Mouse (Mus musculus) intestine, embryonic 14.5 days (tissue): Measurements from ENCODE around the gene Kazald1. TPM values are rescaled to one million over a fixed set of nuclear protein-coding genes. Genes with fewer than 3 reads are reported as not detected.

Source experiments
- ATAC-seq: fragments of 200-750 bp; cut with Nextera tagmentation; replicated peaks from 2 replicates; pipeline ENCODE4 v1.8.0; 2017; ENCODE audit warnings: low read depth, moderate number of reproducible peaks, moderate TSS enrichment, moderate library complexity; ENCODE audit not compliant: low FRiP score, low TSS enrichment
- DNase-seq: peaks from one replicate; pipeline ENCODE4 v3.0.0-alpha.2; 2018; ENCODE audit warnings: low spot score
- H3K27ac ChIP-seq: fragments of 300-500 bp; sonication (generic); 2 replicates; pipeline ENCODE4 v1.5.1; 2014; ENCODE audit warnings: low read depth, mild to moderate bottlenecking, control low read depth
- H3K27me3 ChIP-seq: fragments of 300-500 bp; sonication (generic); replicated peaks from 2 replicates; pipeline ENCODE4 v1.6.1; 2014; ENCODE audit warnings: low read length, control low read depth; ENCODE audit not compliant: control insufficient read depth, insufficient read depth
- H3K36me3 ChIP-seq: fragments of 300-500 bp; sonication (generic); 2 replicates; pipeline ENCODE4 v1.6.1; 2014; ENCODE audit warnings: low read length, control low read depth; ENCODE audit not compliant: control insufficient read depth, insufficient read depth
- H3K4me1 ChIP-seq: fragments of 300-500 bp; sonication (generic); replicated peaks from 2 replicates; pipeline ENCODE4 v1.6.1; 2014; ENCODE audit warnings: low read length, control low read depth, mixed read lengths; ENCODE audit not compliant: control insufficient read depth, insufficient read depth
- H3K4me2 ChIP-seq: fragments of 300-500 bp; sonication (generic); 2 replicates; pipeline ENCODE4 v1.6.1; 2014; ENCODE audit warnings: low read length
- H3K4me3 ChIP-seq: fragments of 300-500 bp; sonication (generic); 2 replicates; pipeline ENCODE4 v1.5.1; 2014; ENCODE audit warnings: low read depth, low read length, control low read depth, mixed read lengths
- H3K9ac ChIP-seq: fragments of 300-500 bp; sonication (generic); 2 replicates; pipeline ENCODE4 v1.6.1; 2014; ENCODE audit warnings: mild to moderate bottlenecking, low read length
- H3K9me3 ChIP-seq: fragments of 300-500 bp; sonication (generic); 2 replicates; pipeline ENCODE4 v1.6.1; 2016; ENCODE audit warnings: low read length, control low read depth; ENCODE audit not compliant: control insufficient read depth
- WGBS: fragments of 180-500 bp; shearing (Covaris S2); extraction: QIAGEN DNeasy Blood & Tissue Kit; methylation state at CpG from one replicate; pipeline ENCODE4 v1.1.7; 2014; 5-methylcytosine and 5-hydroxymethylcytosine counted together
- polyA plus RNA-seq: library from polyadenylated mRNA; unstranded; fragments of >200 nt; fragmentation: Nextera tagmentation; extraction: Ambion mirVana; gene quantifications from 2 replicates; pipeline ENCODE4 v1.2.1, GENCODE M21; 2014

Kazald1 gene
- 0.69 and 1.8 TPM in 2 replicates for polyA plus RNA-seq

DNA sequence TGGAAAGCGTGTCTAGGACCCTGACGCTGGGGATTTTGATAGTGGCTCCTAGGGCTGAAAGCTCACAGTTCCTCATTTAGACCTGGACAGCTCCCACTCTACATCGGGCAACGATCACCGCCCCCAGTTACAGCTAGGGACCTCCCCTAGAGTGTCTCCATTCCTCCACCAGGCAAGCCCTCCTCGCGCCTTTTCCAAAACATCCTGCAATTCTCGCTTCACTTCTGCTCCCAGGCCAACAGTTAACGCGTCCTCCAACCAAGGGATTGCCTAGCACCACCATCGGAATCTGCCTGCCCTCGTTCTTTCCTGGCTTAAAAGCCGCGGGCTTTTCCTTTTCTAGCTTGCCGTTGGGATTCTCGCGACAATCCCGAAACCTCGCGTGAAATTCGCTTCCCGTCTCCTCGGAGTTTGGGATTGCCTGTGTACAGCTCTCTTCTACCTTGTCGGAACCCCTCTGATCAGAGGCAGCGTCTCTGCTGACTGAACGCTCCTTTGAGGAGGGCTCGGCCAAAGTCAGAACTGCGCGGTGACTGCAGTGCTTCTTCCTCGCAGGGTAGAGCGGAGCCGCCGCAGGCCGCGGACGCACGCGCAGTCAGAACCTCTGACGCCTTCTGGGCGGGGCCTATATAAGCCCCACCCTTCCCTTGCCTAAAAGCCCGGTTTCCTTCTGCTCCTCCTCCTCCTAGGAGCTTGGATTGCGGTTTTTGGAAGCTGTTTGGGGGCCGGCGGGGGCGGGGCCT is at the start of gene Kazald1:
Kazald1 (plus strand) TSS at position 662 of the 743 bp plus-strand sequence.
- DNase-seq (peak; percentile 98), ATAC-seq (peak; percentile 89)
- H3K9me3 ChIP-seq = no peaks in the 10 kb centered on the region
- peaks cover 51% of the 10 kb centered on the region for H3K27me3 ChIP-seq
- under 1% methylated on average over 45 of the region's 45 CpGs for WGBS
- no peaks in the 10 kb centered on the region for H3K36me3 ChIP-seq
- H3K27ac ChIP-seq = peak within 1 kb of the TSS; percentile 86
- H3K4me3 ChIP-seq = peak within 1 kb of the TSS; percentile 59
- peak within 1 kb of the TSS; percentile 93 for H3K4me2 ChIP-seq
- H3K4me1 ChIP-seq = peaks cover 28% of the 10 kb centered on the region
- H3K9ac ChIP-seq = peak within 1 kb of the TSS; percentile 60

DNA sequence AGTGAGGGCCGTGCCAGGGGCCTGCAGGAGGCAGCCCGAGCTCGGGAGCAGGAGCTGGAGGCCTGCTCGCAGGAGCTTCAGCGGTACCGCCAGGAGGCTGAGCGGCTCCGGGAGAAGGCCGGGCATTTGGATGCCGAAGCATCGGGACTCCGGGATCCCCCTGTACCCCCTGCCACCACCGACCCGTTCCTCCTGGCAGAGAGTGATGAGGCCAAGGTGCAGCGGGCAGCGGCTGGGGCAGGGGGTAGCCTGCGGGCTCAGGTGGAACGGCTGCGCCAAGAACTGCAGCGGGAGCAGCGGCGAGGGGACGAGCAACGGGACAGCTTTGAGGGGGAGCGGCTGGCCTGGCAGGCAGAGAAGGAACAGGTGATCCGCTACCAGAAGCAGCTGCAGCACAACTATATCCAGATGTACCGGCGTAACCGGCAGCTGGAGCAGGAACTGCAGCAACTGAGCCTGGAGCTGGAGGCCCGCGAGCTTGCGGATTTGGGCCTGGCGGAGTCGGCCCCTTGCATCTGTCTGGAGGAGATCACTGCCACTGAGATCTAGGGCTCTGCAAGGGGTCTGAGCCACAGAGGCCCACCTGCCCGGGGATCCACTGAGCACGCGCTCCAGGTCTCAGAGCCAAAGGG is 49.0 kb upstream of the Kazald1 start:
- ATAC-seq (no peak), DNase-seq (no peak)
- Histone ChIP-seq H3K9me3 (no peaks in the 10 kb centered on the region), H3K27ac (no peak overlapping the region), H3K4me3 (no peak overlapping the region), H3K36me3 (peaks cover 72% of the 10 kb centered on the region), H3K4me1 (peaks cover 30% of the 10 kb centered on the region), H3K9ac (no peak overlapping the region), H3K4me2 (no peak overlapping the region), H3K27me3 (no peaks in the 10 kb centered on the region)
- 88% methylated on average over 37 of the region's 37 CpGs for WGBS

DNA sequence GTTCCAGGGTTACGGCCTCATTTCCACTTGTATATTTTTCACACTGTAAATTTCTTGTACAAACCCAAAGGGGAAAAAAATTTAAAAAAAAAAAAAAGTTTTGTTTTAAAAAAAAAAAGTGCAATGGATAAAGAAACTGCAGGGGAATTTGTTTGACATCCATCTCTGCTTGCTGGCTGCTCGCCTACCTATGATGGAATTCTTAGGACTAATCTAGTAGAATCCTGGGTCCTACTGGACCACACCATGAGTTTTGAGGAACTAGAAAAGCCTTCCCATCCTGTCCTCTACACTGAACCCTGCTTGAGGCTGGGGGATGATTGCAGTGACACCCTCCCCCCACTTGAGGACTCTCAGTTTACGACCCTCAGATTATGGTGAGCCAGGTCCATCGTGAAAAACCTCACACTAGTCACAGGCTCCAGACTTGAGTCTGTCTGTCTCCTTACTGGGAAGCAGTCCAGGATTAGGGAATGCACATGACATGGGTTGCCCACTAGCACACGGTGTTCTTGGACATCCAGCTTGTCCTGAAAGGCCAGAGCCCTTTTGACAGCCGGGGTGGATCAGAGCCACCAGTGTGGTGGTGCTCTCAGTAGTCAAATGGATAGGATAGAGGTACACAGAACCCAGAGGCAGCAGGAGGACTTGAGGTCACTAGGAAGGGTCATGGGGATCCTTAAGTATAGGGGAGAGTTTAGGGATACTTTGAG is 47.9 kb upstream of the Kazald1 start:
- peaks cover 27% of the 10 kb centered on the region for H3K4me1 ChIP-seq
- no peak overlapping the region for H3K27ac ChIP-seq
- ATAC-seq (no peak), DNase-seq (no peak)
- H3K36me3 ChIP-seq = peaks cover 62% of the 10 kb centered on the region
- H3K4me2 ChIP-seq = no peak overlapping the region
- H3K27me3 ChIP-seq = no peaks in the 10 kb centered on the region
- H3K9ac ChIP-seq = no peak overlapping the region
- 68% methylated on average over 6 of the region's 6 CpGs for whole genome bisulfite sequencing
- no peaks in the 10 kb centered on the region for H3K9me3 ChIP-seq
- H3K4me3 ChIP-seq = no peak overlapping the region

DNA sequence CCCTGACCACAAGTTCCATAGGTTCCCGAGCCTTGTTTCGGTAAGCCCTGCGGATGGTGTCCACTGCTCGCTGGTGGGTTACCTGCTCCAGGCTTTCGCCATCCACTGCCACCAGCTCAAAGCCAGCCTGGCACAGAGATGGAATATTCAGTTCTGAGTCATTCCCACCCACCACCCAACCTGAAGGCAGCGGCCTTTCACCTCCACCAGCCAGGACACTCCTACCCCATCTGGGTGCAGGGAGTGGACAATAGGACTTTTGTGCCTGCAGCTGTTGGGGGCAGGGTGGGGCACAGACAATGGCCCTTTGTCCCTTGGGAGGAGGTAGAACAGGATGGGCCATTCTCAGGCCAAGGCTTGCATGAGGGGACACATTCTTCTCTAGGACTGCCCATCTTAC is 47.2 kb upstream of the Kazald1 start:
- 85% methylated on average over 6 of the region's 6 CpGs for WGBS
- Histone ChIP-seq H3K9me3 (no peaks in the 10 kb centered on the region), H3K4me3 (no peak overlapping the region), H3K9ac (no peak overlapping the region), H3K27me3 (no peaks in the 10 kb centered on the region), H3K4me2 (no peak overlapping the region), H3K4me1 (peaks cover 31% of the 10 kb centered on the region), H3K27ac (no peak overlapping the region), H3K36me3 (peaks cover 54% of the 10 kb centered on the region)
- ATAC-seq = no peak
- DNase-seq = no peak

DNA sequence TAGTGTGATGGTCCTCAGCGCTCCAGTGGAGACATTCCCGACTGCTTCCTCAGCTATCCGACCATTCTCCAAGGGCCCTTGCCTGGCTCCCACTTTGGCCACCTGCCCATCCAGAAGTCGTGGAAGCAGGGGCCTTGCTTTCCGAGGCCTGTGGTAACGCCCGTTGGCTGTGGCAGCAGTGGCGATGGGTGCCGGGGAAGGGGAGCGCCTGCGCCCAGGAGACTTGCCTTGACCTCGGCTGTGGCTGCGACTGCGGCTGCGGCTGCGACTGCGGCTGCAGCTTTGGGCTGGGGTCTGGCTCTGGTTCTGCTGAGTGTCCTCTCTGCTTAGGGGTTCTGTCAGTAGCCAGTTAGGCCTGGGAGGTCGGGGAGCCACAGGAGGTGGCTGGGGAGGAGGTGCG is 46.3 kb upstream of the Kazald1 start:
- Histone ChIP-seq H3K4me1 (peaks cover 32% of the 10 kb centered on the region), H3K27ac (no peak overlapping the region; the same call in 1 of the 2 replicates), H3K36me3 (peaks cover 49% of the 10 kb centered on the region), H3K9me3 (no peaks in the 10 kb centered on the region), H3K9ac (no peak overlapping the region), H3K4me2 (no peak overlapping the region), H3K27me3 (no peaks in the 10 kb centered on the region), H3K4me3 (no peak overlapping the region)
- no peak for ATAC-seq
- no peak for DNase-seq
- 57% methylated on average over 19 of the region's 19 CpGs for WGBS

DNA sequence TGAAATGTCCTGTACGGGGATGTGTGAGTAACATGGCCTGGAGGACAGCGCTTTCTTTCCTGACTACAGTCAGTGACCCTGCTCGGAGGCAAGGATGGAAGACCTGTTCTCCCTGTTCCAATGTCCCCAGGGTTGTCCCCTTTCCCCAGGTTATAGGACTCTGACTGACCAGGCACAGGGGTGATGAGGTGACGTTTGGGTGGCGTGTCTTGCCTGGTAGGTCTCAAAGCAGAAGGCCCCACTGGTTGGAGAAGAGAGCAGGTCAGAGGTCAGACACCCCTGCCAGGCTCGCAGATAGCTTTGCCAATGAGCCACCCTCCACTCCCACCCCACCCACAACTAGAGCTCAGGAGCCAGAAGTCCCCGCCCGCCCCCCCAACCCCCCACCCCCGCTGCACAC is 45.5 kb upstream of the Kazald1 start:
- no peaks in the 10 kb centered on the region for H3K9me3 ChIP-seq
- peaks cover 43% of the 10 kb centered on the region for H3K36me3 ChIP-seq
- H3K4me3 ChIP-seq = no peak overlapping the region
- 47% methylated on average over 9 of the region's 9 CpGs for WGBS
- no peaks in the 10 kb centered on the region for H3K27me3 ChIP-seq
- H3K9ac ChIP-seq = no peak overlapping the region
- no peak overlapping the region for H3K4me2 ChIP-seq
- peaks cover 32% of the 10 kb centered on the region for H3K4me1 ChIP-seq
- no peak for ATAC-seq
- no peak overlapping the region for H3K27ac ChIP-seq
- DNase-seq = no peak

DNA sequence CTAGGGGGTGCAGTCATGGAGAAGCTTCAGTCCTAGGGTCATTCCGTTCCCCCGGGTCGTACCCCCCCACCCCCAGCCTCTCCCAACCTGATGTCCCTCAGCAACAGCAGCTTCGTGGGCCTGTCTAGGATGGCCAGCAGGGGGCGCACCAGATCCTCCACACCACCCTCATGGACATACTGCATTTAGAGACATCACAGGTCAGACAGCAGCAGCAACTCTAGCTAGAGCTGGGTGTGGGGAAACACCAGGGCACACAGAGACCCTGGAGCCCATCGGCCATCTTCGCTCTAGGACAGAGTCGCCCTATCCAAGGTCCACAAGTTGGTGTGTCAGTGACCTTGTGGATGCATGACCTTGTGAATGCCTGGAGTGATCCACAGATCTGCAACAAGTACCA is 44.9 kb upstream of the Kazald1 start:
- peaks cover 38% of the 10 kb centered on the region for H3K36me3 ChIP-seq
- ATAC-seq = no peak; the same call in 1 of the 2 replicates
- H3K27ac ChIP-seq = no peak overlapping the region
- no peaks in the 10 kb centered on the region for H3K27me3 ChIP-seq
- no peak overlapping the region for H3K4me3 ChIP-seq
- no peaks in the 10 kb centered on the region for H3K9me3 ChIP-seq
- DNase-seq = peak; percentile 80
- 39% methylated on average over 8 of the region's 8 CpGs for WGBS
- H3K9ac ChIP-seq = no peak overlapping the region
- H3K4me1 ChIP-seq = peaks cover 32% of the 10 kb centered on the region
- no peak overlapping the region for H3K4me2 ChIP-seq

DNA sequence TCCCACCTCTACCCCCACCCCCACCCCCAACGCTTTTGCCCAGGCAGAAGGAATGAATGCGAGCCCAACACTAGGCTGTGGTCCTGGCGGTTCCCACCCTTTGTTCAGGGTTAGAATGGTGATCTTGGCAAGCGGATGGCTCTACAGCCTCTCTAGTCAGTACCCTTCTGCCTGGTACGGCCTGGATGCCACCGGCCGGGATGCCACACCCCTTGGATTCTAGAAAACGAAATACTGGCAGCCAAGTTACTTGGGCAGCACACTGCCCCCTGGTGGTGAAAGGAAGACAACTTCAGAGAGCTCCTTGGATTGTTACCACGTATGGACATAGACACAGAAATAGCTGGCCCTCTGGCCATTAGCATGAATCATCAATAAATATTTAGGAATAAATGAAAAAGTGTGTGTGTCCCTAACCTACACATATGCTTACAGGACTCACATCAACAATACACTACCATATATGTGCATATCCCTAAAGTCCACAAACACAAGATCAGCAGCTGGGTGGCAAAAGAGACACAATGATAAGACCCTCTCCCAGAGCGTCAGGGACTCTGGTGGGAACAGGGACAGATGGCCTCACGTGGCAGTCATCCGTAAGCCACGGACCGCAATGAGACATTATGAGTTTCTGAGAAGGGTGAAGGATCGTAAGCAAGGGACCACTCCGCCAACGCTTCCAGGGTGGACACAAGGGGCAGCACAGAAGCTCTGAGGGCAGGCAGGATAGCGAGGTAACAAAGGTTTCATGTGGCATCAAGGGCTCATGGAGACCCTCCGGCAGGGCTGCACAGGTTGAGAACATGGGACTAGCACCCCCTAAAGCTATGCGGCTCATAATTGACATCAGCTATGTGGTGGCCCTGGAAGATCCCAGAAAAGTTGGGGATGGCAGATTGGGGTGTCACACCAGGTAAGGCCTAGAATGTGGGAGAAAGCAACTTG is 44.0 kb upstream of the Kazald1 start:
- Histone ChIP-seq H3K4me2 (peak overlapping the region; percentile 37), H3K27me3 (no peaks in the 10 kb centered on the region), H3K36me3 (peaks cover 29% of the 10 kb centered on the region), H3K4me1 (peaks cover 32% of the 10 kb centered on the region), H3K27ac (no peak overlapping the region), H3K9me3 (no peaks in the 10 kb centered on the region), H3K4me3 (peak overlapping the region; percentile 13; the same call in 1 of the 2 replicates), H3K9ac (no peak overlapping the region)
- ATAC-seq (0 out of 2 replicates have a peak, but pooled peaks have one; percentile 4), DNase-seq (peak; percentile 81)
- WGBS = 41% methylated on average over 20 of the region's 20 CpGs
